Mouse (Mus musculus): ENCODE measurements at regions not wholly inside any gene's neighbourhood (a gene's known extent, or its start where the extent isn't known, plus 50 kb on each side); places are given as distances from the start of the nearest gene placed in this dataset.

DNA sequence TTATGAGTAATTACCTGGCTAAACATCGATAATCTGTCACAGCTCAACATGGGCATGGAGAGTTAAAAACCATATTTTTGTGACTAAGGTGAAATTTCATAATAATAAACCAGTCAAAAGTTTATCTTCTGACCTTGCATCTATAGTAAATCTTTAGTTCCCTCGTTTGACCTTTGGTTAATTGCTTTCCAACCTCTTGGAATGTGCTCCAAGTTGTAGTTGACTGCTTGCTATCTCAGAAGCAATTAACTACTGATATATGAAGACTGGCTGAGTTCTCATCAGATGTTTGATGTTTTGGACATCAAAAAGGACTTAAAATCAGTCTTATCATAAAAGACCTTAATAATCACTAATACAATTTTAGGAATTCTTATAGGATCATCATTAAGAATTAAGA, 895.8 kb upstream of the Tmprss15 start:
- no peak for DNase-seq

DNA sequence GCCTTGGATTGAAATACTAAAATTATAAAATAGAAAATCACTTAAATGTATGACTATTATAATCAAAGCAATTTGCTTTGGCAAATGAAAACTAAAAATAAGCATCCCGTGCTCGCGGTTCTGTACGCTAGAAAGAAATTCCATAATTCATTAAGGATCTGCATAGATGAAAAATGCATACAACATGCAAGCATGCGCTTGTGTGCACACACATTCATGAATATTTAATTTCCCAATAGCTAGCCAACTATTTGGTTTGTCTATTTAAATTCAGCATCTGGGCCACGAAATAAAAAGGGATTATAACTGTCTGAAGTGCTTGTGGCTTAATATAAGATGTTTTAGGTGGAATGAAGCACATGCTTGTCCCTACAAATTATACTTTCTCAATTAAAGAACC, 881.2 kb upstream of the Tmprss15 start:
- no peak for DNase-seq

DNA sequence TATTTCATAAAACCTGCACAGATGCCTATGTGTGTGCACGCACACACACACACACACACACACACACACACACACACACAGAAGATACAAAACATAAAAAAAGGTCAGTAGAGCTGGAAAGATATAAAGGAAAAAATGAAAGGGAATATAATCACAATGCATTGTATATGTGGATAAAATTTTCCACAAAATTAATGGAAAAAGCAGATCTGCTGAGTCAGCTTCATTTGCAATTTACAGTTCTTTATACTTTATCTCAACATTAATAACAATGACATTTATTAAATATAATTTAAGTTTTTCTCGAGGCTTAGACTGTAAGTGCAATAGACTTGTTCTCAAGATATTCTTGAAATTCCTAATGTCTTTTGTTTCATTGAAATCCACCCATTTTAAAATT, 846.1 kb upstream of the Tmprss15 start:
- DNase-seq, result no peak

DNA sequence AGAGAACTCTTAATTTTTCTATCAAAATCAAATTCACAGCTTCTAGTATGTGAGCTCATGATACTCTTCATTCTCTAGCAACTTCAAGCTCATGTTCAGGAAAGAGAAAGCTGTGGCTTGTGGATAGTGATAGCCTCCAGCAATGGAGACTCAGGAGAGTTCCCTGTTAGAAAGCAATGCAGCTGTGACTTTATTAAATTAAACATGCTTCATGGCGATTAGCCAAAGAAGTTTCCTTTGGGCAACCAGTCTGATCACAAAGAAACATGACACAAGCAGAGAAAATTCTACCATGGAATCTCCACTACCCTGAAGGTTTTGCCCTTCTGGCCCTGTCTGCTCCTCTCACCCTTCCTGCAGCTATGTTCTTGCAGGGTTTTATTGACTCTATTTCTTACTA, 816.2 kb upstream of the Tmprss15 start:
- DNase-seq, result peak; percentile 22

DNA sequence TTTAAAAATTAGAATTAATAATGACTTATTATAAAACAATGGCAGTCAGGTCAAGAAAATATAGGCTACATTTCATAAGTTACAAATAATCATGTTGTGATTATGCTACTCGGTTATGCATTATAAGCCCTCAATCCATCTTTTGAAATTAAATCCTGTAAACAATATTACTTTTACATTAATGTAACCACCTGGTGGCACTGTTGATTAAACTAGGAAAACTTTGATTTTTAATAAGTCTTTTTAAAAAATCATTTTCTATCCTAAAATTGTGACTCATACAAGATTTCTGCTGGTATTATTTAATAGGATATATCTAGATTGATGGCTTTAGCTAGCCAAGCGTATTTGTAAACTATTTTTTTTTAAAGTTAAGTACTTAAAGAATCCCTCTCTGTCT, 810.6 kb upstream of the Tmprss15 start:
- no peak for DNase-seq

DNA sequence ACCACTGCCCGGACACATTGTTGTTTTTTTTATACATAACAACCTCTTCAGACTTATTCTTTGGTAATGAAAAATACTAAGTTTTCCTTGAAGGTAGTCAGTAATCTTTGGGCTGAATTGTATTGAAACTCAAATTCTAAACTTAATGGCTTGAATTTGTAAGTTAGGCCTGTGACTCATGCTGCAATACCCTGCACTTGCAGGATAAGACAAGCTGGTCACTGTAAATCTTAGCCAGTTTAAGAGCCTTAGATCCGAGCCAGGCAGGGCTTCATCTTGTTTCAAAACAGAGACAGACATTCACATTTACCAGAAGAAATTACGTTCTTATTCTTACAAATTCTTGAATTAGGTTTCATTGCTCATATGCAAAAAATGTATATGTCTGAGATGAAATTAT, 791.0 kb upstream of the Tmprss15 start:
- no peak for DNase-seq

DNA sequence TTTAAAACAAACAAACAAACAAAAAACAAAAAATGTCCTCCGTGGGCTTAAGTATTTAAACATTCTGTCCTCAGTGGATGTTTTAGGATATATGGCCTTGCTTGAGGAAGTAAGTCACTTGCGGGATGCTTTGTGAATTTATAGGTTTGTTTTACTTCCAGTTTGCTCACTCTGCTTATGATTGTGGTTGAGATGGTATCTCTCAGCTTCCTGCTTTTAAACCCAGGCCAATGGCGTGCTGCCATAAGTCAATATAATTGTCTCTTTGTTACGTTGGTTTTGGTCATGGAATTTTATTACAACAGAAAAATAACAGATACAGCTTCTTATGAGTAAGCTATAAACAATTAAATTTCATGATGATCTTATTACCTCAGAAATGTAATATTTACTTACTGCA, 787.2 kb upstream of the Tmprss15 start:
- no peak for DNase-seq

DNA sequence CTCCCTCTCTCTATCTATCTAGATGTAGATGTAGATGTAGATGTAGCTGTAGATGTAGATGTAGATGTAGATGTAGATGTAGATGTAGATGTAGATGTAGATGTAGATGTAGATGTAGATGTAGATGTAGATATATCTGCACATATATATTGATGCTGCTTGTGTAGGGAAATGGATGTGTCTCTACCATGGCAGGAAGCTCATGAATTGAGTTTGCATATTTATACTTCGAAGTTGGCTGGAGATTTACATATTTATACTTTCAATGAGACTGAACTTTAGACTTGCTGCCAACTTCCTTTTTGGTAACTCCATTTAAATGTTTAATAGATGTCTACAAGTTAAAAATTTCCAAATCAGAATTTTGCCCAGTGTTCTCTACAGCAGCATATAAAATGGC, 785.9 kb upstream of the Tmprss15 start:
- DNase-seq, result no peak

DNA sequence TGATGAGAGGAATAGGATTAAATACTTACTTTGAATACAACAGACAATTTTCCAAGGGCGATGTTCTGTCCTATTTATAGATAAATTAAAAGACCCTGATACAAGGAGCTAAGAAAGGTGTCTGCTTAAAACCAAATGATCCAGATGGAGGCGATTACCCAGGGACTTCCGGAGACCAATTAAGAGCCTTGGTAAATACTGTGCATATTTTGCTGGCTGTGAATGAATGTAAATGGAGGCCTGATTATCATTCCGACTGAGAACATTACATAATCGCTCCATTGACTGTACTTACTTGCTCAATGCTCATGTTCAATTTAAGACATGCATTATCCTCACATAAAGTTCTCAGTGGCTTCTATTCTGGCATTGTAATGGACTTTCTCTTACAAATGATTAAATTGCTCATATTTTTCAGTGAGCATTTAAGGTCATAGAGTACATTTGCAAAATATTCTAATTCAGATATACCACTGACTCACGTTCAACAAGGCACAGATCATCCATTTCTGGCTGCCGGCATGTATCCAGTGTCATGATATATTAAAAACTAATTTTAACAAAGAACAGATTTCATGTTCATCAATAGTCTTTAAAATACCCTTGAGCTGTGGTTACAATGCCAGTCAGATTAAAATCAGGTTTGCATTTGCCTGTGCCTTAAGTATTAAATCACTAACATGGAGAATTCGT, 779.8 kb upstream of the Tmprss15 start:
- no peak for DNase-seq

DNA sequence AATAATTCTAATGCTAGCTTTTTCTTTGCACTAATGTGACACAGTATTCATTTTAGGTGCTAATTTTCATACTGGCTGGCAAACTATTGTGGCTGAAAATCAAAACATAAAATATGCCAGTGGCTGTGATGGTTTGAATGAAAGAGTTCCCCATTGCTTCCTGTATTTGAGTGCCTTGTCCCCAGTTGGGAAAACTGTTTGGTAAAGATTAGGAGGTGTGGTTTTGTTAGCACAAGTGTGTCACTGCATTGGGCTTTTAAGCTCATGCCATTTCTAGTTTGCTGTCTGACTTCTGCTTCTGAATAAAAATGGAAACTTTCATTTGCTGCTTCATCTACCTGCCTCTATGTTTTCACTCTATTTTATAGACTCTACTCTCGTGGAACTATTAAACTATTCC, 768.6 kb upstream of the Tmprss15 start:
- DNase-seq, result no peak

DNA sequence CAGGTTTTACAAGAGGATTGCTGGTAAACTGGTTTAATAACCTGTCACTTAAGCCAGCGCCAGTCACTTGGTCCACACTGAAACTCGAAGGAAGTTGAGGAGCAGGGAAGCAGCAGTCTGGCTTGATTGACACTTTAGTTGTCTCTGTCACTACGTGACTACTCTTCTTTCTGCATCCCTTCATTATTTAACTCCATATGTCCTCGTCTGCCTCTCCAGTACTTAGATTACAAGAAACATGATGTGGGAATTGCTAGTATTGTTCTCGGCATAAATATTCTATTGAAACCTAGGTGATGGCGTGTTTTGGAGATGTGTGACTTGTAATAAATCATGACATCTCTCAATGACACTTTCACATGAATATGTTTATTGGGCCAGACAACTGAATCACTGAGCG, 758.3 kb upstream of the Tmprss15 start:
- no peak for DNase-seq

DNA sequence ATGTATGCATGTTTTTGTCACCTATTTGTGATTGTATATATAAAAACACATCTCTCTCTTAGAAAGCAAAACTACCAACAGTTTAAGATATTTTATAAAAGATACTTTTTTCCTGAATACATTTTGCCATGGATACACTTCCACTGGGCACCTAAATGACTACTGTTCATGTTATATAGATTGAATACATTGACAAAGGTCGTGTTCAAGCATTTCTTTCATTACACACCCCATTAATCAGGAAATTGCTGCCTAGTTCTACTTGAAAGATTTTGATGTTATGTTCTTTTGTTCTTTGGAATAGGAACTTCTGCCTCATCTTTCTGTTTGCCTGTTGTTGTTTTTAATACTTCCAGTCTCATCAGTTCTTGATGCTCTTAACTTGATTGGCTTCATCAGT, 726.0 kb upstream of the Tmprss15 start:
- DNase-seq, result no peak

DNA sequence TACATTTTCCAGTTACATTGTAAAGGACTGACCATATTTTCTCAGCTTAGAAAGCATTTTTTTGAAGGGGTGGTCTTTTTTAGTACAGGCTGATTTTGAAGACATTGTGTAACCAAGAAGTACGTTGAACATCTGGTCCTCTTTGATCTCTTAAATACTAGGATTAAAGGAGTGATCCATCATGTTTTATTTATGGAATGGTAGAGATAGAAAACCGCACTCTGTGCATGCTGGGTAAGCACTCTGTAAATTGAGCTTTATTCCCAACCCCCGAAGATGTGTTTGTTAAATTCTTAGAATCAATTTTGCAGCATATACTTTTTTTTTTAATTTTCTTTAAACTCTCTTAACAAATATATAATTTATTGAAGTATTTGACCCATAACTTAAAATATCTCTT, 687.8 kb upstream of the Tmprss15 start:
- no peak for DNase-seq

Data from embryo, embryonic 11 days (tissue).